8 mouse cellular contexts compared by ENCODE assay signal in genomic region chr15:99670964-99671670, GRCm38 (mm10). TPM values are rescaled to one million over a fixed set of nuclear protein-coding genes. Genes with fewer than 3 reads are reported as not detected.
DNase-seq lines count a peak whose midpoint lies in the region; ATAC-seq and TF ChIP-seq lines count a peak whose summit lies in the region.

No protein-coding gene starts in this region.

- H3K27ac ChIP-seq in kidney, adult 2 months (ENCODE audit: insufficient read depth, low read depth, low read length), result no peak overlapping the region
- no peak overlapping the region for H3K27ac ChIP-seq in cortical plate, adult 2 months (ENCODE audit: insufficient read depth, low read length)
- peak overlapping the region; percentile 93 for H3K27ac ChIP-seq in hindbrain, embryonic 16.5 days (ENCODE audit: low read depth, low read length)

- H3K9me3 ChIP-seq in hindbrain, embryonic 16.5 days (ENCODE audit: control insufficient read depth, low read length), result no peaks in the 10 kb centered on the region

- H3K4me2 ChIP-seq in hindbrain, embryonic 16.5 days (ENCODE audit: low read length), result peak overlapping the region; percentile 80
- H3K4me2 ChIP-seq in myocyte (ENCODE audit: low read depth), result peak overlapping the region; percentile 80

- intact Hi-C loops in gastrocnemius, postnatal 36 days (cut with DNase I), result loop anchor here (5.0 kb wide), 1 partner anchor 164 kb away; no protein-coding TSS in a partner anchor

- no peak overlapping the region for H3ac ChIP-seq in myocyte (ENCODE audit: control insufficient read depth, insufficient read length)

- DNase-seq in kidney, adult 2 months, result no peak
- DNase-seq in kidney, adult 9 months, result no peak
- no peak for DNase-seq in gastrocnemius, postnatal 36 days
- no peak for DNase-seq in yolk sac, embryonic 10.5 days (ENCODE audit: low spot score)

- H3K4me1 ChIP-seq in kidney, adult 2 months (ENCODE audit: control insufficient read depth, insufficient read depth, low read length), result no peaks in the 10 kb centered on the region
- H3K4me1 ChIP-seq in cortical plate, adult 2 months (ENCODE audit: control insufficient read depth, insufficient read depth, low read length), result peaks cover 8% of the 10 kb centered on the region
- H3K4me1 ChIP-seq in hindbrain, embryonic 16.5 days (ENCODE audit: control insufficient read depth, insufficient read depth, low read depth, low read length), result peaks cover 54% of the 10 kb centered on the region

- 26% methylated on average over 5 of the region's 17 CpGs for WGBS in kidney, adult 2 months
- 8% methylated on average over 14 of the region's 17 CpGs for WGBS in hindbrain, embryonic 16.5 days

- no peak for TF ChIP-seq POLR2A in kidney, adult 2 months (IDR thresholded peaks at IDR 0.05; ENCODE audit: low read depth, low read length)
- TF ChIP-seq POLR2A in cortical plate, adult 2 months (IDR thresholded peaks at IDR 0.05; ENCODE audit: extremely low read depth, insufficient read depth, low read length), result no peak
- no peak for TF ChIP-seq POLR2A in myocyte (IDR thresholded peaks at IDR 0.05; ENCODE audit: insufficient read length, low read depth)

- TF ChIP-seq CTCF in kidney, adult 2 months (conservative IDR thresholded peaks at IDR 0.05; ENCODE audit: insufficient read depth, insufficient read length, low read depth, low read length), result no peak
- TF ChIP-seq CTCF in cortical plate, adult 2 months (IDR thresholded peaks at IDR 0.05; ENCODE audit: extremely low read depth, insufficient read depth, low read length), result no peak

- H3K36me3 ChIP-seq in kidney, adult 2 months (ENCODE audit: control insufficient read depth, insufficient read depth, low read length), result no peaks in the 10 kb centered on the region
- no peaks in the 10 kb centered on the region for H3K36me3 ChIP-seq in hindbrain, embryonic 16.5 days (ENCODE audit: control insufficient read depth, insufficient read depth, low read length)
- H3K36me3 ChIP-seq in myocyte (ENCODE audit: control insufficient read depth, insufficient read depth), result no peaks in the 10 kb centered on the region

- H3K27me3 ChIP-seq in kidney, adult 2 months (replicated peaks; ENCODE audit: control insufficient read depth, insufficient read depth, low read length), result no peaks in the 10 kb centered on the region; the same call in 1 of the 2 replicates
- H3K27me3 ChIP-seq in hindbrain, embryonic 16.5 days (replicated peaks; ENCODE audit: control insufficient read depth, insufficient read depth, low read length), result no peaks in the 10 kb centered on the region
- peaks cover 44% of the 10 kb centered on the region for H3K27me3 ChIP-seq in myocyte (ENCODE audit: control insufficient read depth, insufficient read depth, insufficient read length)

- peak overlapping the region; percentile 0; the same call in 1 of the 2 replicates for H3K4me3 ChIP-seq in kidney, adult 2 months (ENCODE audit: insufficient read depth, low read depth, low read length)
- peak overlapping the region; percentile 49 for H3K4me3 ChIP-seq in cortical plate, adult 2 months (ENCODE audit: insufficient read depth, low read length)
- H3K4me3 ChIP-seq in hindbrain, embryonic 16.5 days (ENCODE audit: low read length), result peak overlapping the region; percentile 77
- no peak overlapping the region for H3K4me3 ChIP-seq in myocyte

- peak overlapping the region; percentile 97 for H3K9ac ChIP-seq in hindbrain, embryonic 16.5 days (ENCODE audit: low read depth, low read length)

- no peaks in the 10 kb centered on the region for H3K79me2 ChIP-seq in myocyte (ENCODE audit: control insufficient read depth, insufficient read depth)

- peak; percentile 14; the same call in 1 of the 2 replicates for ATAC-seq in hindbrain, embryonic 16.5 days
- no peak for ATAC-seq in CD4-positive, CD25-positive, alpha-beta regulatory T cell, adult 4 months

TF ChIP-seq in myocyte, 11 proteins besides CTCF, POLR2A, EP300 and RAD21:
- TF ChIP-seq SRF (IDR thresholded peaks at IDR 0.05; ENCODE audit: control insufficient read depth, insufficient read length, low read depth) (no peak), MYOD1 (IDR thresholded peaks at IDR 0.05; ENCODE audit: control insufficient read depth in 1 of 3, insufficient read length in 2 of 3, low read depth in 2 of 3) (no peak), E2F4 (IDR thresholded peaks at IDR 0.05; ENCODE audit: insufficient read depth) (no peak), USF1 (IDR thresholded peaks at IDR 0.05; ENCODE audit: low read depth) (no peak), CEBPB (IDR thresholded peaks at IDR 0.05; ENCODE audit: insufficient read depth, poor library complexity, severe bottlenecking) (no peak), TCF12 (IDR thresholded peaks at IDR 0.05; ENCODE audit: insufficient read depth, poor library complexity, severe bottlenecking) (no peak), POLR2AphosphoS2 (IDR thresholded peaks at IDR 0.05; ENCODE audit: insufficient read length, low read depth) (no peak), REST (IDR thresholded peaks at IDR 0.05; ENCODE audit: insufficient read depth, insufficient read length) (no peak), TCF3 (IDR thresholded peaks at IDR 0.05; ENCODE audit: insufficient read length, low read depth) (no peak), MYOG (IDR thresholded peaks at IDR 0.05; ENCODE audit: control insufficient read depth in 1 of 3, insufficient read depth in 1 of 3, insufficient read length in 2 of 3, low read depth in 2 of 3) (no peak), MAX (IDR thresholded peaks at IDR 0.05; ENCODE audit: low read depth) (no peak)

RNA-seq across cellular contexts. Expression of gene Asic1, which starts 0.9 kb away (rescaled TPM):
- 0.34 and 0.37 TPM in 2 replicates for polyA plus RNA-seq in kidney, adult 2 months (2012; rRNA removed)
- 54.1 and 59.0 TPM in 2 replicates for polyA plus RNA-seq in cortical plate, adult 2 months (2012; rRNA removed)
- 45.1 and 59.4 TPM in 2 replicates for polyA plus RNA-seq in hindbrain, embryonic 16.5 days (2015; fragmentation: Nextera tagmentation; extraction: Ambion mirVana)
- 2.0 TPM for polyA plus RNA-seq in myocyte (2012; fragmentation: generic; extraction: Trizol)
- polyA plus RNA-seq in CD4-positive, CD25-positive, alpha-beta regulatory T cell, adult 4 months (2017; shearing (Covaris generic)), result under 1 TPM in 1 of 2 experiments, not detected in 1; 0.52 TPM
- under 1 TPM; 0.10 TPM for total RNA-seq in gastrocnemius, postnatal 36 days (2021)

RNA-seq across cellular contexts. Expression of gene Racgap1, which starts 19.7 kb away (rescaled TPM):
- polyA plus RNA-seq in kidney, adult 2 months (2012; rRNA removed), result 2.4 and 2.6 TPM in 2 replicates
- 10.3 and 13.3 TPM in 2 replicates for polyA plus RNA-seq in cortical plate, adult 2 months (2012; rRNA removed)
- 56.7 and 64.6 TPM in 2 replicates for polyA plus RNA-seq in hindbrain, embryonic 16.5 days (2015; fragmentation: Nextera tagmentation; extraction: Ambion mirVana)
- 99.0 TPM for polyA plus RNA-seq in myocyte (2012; fragmentation: generic; extraction: Trizol)
- polyA plus RNA-seq in CD4-positive, CD25-positive, alpha-beta regulatory T cell, adult 4 months (2017; shearing (Covaris generic)), result 10 to 100 TPM; 17.6 to 18.2 TPM
- 1 to 10 TPM; 1.9 to 2.4 TPM for total RNA-seq in gastrocnemius, postnatal 36 days (2021)

RNA-seq across cellular contexts. Expression of gene Smarcd1, which starts 30.8 kb away (rescaled TPM):
- 27.7 and 29.5 TPM in 2 replicates for polyA plus RNA-seq in kidney, adult 2 months (2012; rRNA removed)
- 150 and 157 TPM in 2 replicates for polyA plus RNA-seq in cortical plate, adult 2 months (2012; rRNA removed)
- polyA plus RNA-seq in hindbrain, embryonic 16.5 days (2015; fragmentation: Nextera tagmentation; extraction: Ambion mirVana), result 71.7 and 86.2 TPM in 2 replicates
- 18.9 TPM for polyA plus RNA-seq in myocyte (2012; fragmentation: generic; extraction: Trizol)
- 10 to 100 TPM; 10.0 to 14.8 TPM for polyA plus RNA-seq in CD4-positive, CD25-positive, alpha-beta regulatory T cell, adult 4 months (2017; shearing (Covaris generic))
- total RNA-seq in gastrocnemius, postnatal 36 days (2021), result 1 to 10 TPM; 5.5 to 6.1 TPM

RNA-seq across cellular contexts. Expression of gene Gm17349, which starts 34.2 kb away (rescaled TPM):
- polyA plus RNA-seq in kidney, adult 2 months (2012; rRNA removed), result 0.58 TPM in 1 of 2 replicates, not detected in the other
- 1.3 and 1.8 TPM in 2 replicates for polyA plus RNA-seq in cortical plate, adult 2 months (2012; rRNA removed)
- polyA plus RNA-seq in hindbrain, embryonic 16.5 days (2015; fragmentation: Nextera tagmentation; extraction: Ambion mirVana), result not detected in 2 replicates
- not detected for polyA plus RNA-seq in myocyte (2012; fragmentation: generic; extraction: Trizol)
- polyA plus RNA-seq in CD4-positive, CD25-positive, alpha-beta regulatory T cell, adult 4 months (2017; shearing (Covaris generic)), result not detected
- total RNA-seq in gastrocnemius, postnatal 36 days (2021), result 1 to 10 TPM in 1 of 2 experiments, not detected in 1; 1.2 TPM

RNA-seq across cellular contexts. Expression of gene Gpd1, which starts 46.2 kb away (rescaled TPM):
- polyA plus RNA-seq in kidney, adult 2 months (2012; rRNA removed), result 427 and 506 TPM in 2 replicates
- polyA plus RNA-seq in cortical plate, adult 2 months (2012; rRNA removed), result 55.3 and 60.4 TPM in 2 replicates
- 3.1 and 4.6 TPM in 2 replicates for polyA plus RNA-seq in hindbrain, embryonic 16.5 days (2015; fragmentation: Nextera tagmentation; extraction: Ambion mirVana)
- 6.9 TPM for polyA plus RNA-seq in myocyte (2012; fragmentation: generic; extraction: Trizol)
- polyA plus RNA-seq in CD4-positive, CD25-positive, alpha-beta regulatory T cell, adult 4 months (2017; shearing (Covaris generic)), result under 1 TPM in 1 of 2 experiments, not detected in 1; 0.41 TPM
- 100 to 1,000 TPM; 569 to 657 TPM for total RNA-seq in gastrocnemius, postnatal 36 days (2021)

Comparison
In these comparisons a context has a peak if more than half of its experiments do, and no peak if none do; other contexts are left out.
1. RNA of gene Asic1, which starts 0.9 kb away (polyA plus RNA-seq): 54.1 to 59.0 TPM in cortical plate, adult 2 months and 45.1 to 59.4 TPM in hindbrain, embryonic 16.5 days; 2.0 TPM in myocyte (single experiment), 0.52 TPM in CD4-positive, CD25-positive, alpha-beta regulatory T cell, adult 4 months and 0.34 to 0.37 TPM in kidney, adult 2 months; every median in the first group is over 10 times any median in the second.